Mouse (Mus musculus): ENCODE data around the gene Urb2. TPM values are rescaled to one million over a fixed set of nuclear protein-coding genes. Genes with fewer than 3 reads are reported as not detected.

The Urb2 gene
- polyA plus RNA-seq, 1 experiment from 2014 or later = 6.3 TPM

- WGBS = 73% methylated on average over 5 of the region's 5 CpGs
- no peak overlapping the region for H3K4me3 ChIP-seq (ENCODE audit: low read depth, low read length)
- no peaks in the 10 kb centered on the region for H3K27me3 ChIP-seq (ENCODE audit: control insufficient read depth, insufficient read depth, low read length)
- no peak overlapping the region for H3K9ac ChIP-seq (replicated peaks; ENCODE audit: low read depth, low read length)
- no peak overlapping the region for H3K27ac ChIP-seq (ENCODE audit: low read depth, low read length)
- H3K4me2 ChIP-seq (ENCODE audit: low read depth, low read length) = no peak overlapping the region
- no peaks in the 10 kb centered on the region for H3K9me3 ChIP-seq (ENCODE audit: control insufficient read depth, low read length)
- H3K4me1 ChIP-seq (ENCODE audit: control insufficient read depth, insufficient read depth, low read length) = no peaks in the 10 kb centered on the region
- ATAC-seq (ENCODE audit: low read depth) = no peak
- H3K36me3 ChIP-seq (ENCODE audit: control insufficient read depth, insufficient read depth, low read length) = peaks cover 58% of the 10 kb centered on the region
Observed at GRCm38 (mm10) chr8:124033400-124033799, 12.1 kb downstream of the Urb2 start.

- H3K27ac ChIP-seq (ENCODE audit: low read depth, low read length) = no peak overlapping the region
- H3K4me2 ChIP-seq (ENCODE audit: low read depth, low read length) = no peak overlapping the region
- no peak overlapping the region for H3K9ac ChIP-seq (replicated peaks; ENCODE audit: low read depth, low read length)
- H3K36me3 ChIP-seq (ENCODE audit: control insufficient read depth, insufficient read depth, low read length) = peaks cover 47% of the 10 kb centered on the region
- ATAC-seq (ENCODE audit: low read depth) = no peak
- WGBS = 94% methylated on average over 7 of the region's 7 CpGs
- no peaks in the 10 kb centered on the region for H3K4me1 ChIP-seq (ENCODE audit: control insufficient read depth, insufficient read depth, low read length)
- H3K9me3 ChIP-seq (ENCODE audit: control insufficient read depth, low read length) = no peaks in the 10 kb centered on the region
- H3K27me3 ChIP-seq (ENCODE audit: control insufficient read depth, insufficient read depth, low read length) = no peaks in the 10 kb centered on the region
- no peak overlapping the region for H3K4me3 ChIP-seq (ENCODE audit: low read depth, low read length)
Observed at GRCm38 (mm10) chr8:124038121-124038520, 16.8 kb downstream of the Urb2 start.

GRCm38 (mm10) chr8:124039351-124039750 lies 18.0 kb downstream of the Urb2 start:
- H3K36me3 ChIP-seq (ENCODE audit: control insufficient read depth, insufficient read depth, low read length) = peaks cover 48% of the 10 kb centered on the region
- WGBS = 93% methylated on average over 4 of the region's 4 CpGs

DNA sequence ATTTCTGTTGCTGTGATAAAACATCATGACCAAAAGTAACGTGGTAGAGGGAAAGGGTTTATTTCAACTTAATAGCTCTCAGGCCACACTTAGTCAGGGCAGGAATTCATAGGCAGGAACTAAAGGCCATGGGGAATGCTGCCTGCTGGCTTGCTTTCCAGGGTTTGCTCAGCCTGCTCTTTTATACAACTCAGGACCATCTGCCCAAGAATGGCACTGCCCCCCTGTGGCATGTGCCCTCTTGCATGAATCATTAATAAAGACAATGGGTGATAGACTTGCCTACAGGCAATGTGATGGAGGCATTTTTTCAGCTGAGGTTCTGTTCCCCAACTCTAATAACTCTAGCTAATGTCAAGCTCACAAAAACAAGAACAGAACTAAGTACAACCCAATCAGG lies 20.9 kb downstream of the Urb2 start:
- H3K9ac ChIP-seq (replicated peaks; ENCODE audit: low read depth, low read length) = no peak overlapping the region
- H3K4me2 ChIP-seq (ENCODE audit: low read depth, low read length) = no peak overlapping the region
- H3K9me3 ChIP-seq (ENCODE audit: control insufficient read depth, low read length) = no peaks in the 10 kb centered on the region
- no peak overlapping the region for H3K27ac ChIP-seq (ENCODE audit: low read depth, low read length)
- no peaks in the 10 kb centered on the region for H3K4me1 ChIP-seq (ENCODE audit: control insufficient read depth, insufficient read depth, low read length)
- no peak for ATAC-seq (ENCODE audit: low read depth)
- H3K36me3 ChIP-seq (ENCODE audit: control insufficient read depth, insufficient read depth, low read length) = peaks cover 48% of the 10 kb centered on the region
- WGBS = 55% methylated on average over 1 of the region's 1 CpGs
- no peaks in the 10 kb centered on the region for H3K27me3 ChIP-seq (ENCODE audit: control insufficient read depth, insufficient read depth, low read length)
- H3K4me3 ChIP-seq (ENCODE audit: low read depth, low read length) = no peak overlapping the region

More at GRCm38 (mm10) chr8:124039351-124039750, 18.0 kb downstream of the Urb2 start:
- Histone ChIP-seq H3K4me3 (ENCODE audit: low read depth, low read length) (no peak overlapping the region), H3K9me3 (ENCODE audit: control insufficient read depth, low read length) (no peaks in the 10 kb centered on the region), H3K4me1 (ENCODE audit: control insufficient read depth, insufficient read depth, low read length) (no peaks in the 10 kb centered on the region), H3K9ac (replicated peaks; ENCODE audit: low read depth, low read length) (no peak overlapping the region), H3K27me3 (ENCODE audit: control insufficient read depth, insufficient read depth, low read length) (no peaks in the 10 kb centered on the region), H3K27ac (ENCODE audit: low read depth, low read length) (no peak overlapping the region), H3K4me2 (ENCODE audit: low read depth, low read length) (no peak overlapping the region)
- ATAC-seq (ENCODE audit: low read depth) = no peak

GRCm38 (mm10) chr8:124044421-124044820 lies 23.1 kb downstream of the Urb2 start:
- H3K27ac ChIP-seq (ENCODE audit: low read depth, low read length) = no peak overlapping the region
- no peaks in the 10 kb centered on the region for H3K9me3 ChIP-seq (ENCODE audit: control insufficient read depth, low read length)
- H3K4me2 ChIP-seq (ENCODE audit: low read depth, low read length) = no peak overlapping the region
- H3K36me3 ChIP-seq (ENCODE audit: control insufficient read depth, insufficient read depth, low read length) = peaks cover 31% of the 10 kb centered on the region
- 94% methylated on average over 5 of the region's 5 CpGs for WGBS
- H3K4me1 ChIP-seq (ENCODE audit: control insufficient read depth, insufficient read depth, low read length) = no peaks in the 10 kb centered on the region
- no peaks in the 10 kb centered on the region for H3K27me3 ChIP-seq (ENCODE audit: control insufficient read depth, insufficient read depth, low read length)
- H3K9ac ChIP-seq (replicated peaks; ENCODE audit: low read depth, low read length) = no peak overlapping the region
- ATAC-seq (ENCODE audit: low read depth) = no peak
- no peak overlapping the region for H3K4me3 ChIP-seq (ENCODE audit: low read depth, low read length)

DNA sequence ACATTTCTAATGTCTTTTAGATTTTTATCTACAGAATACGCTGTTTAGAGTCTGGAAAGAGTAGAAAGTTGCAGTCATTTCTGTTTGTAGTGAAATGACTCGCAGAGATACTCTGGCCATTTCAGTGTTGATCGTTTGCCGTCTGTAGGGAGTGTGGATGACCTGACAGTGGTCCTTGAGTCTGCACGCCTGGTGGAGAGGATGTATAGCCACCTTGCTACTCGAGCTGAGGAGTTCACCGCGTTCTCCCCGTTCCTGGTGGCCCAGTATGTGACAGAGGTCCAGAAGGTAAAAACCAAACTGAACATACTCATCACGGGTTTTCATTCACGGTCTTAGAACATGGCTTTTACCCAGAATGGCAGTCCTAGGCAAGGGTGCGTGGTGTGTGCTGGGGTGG lies 23.6 kb downstream of the Urb2 start:
- Histone ChIP-seq H3K4me2 (ENCODE audit: low read depth, low read length) (no peak overlapping the region), H3K4me3 (ENCODE audit: low read depth, low read length) (no peak overlapping the region), H3K9ac (replicated peaks; ENCODE audit: low read depth, low read length) (no peak overlapping the region), H3K27ac (ENCODE audit: low read depth, low read length) (no peak overlapping the region), H3K27me3 (ENCODE audit: control insufficient read depth, insufficient read depth, low read length) (no peaks in the 10 kb centered on the region), H3K4me1 (ENCODE audit: control insufficient read depth, insufficient read depth, low read length) (no peaks in the 10 kb centered on the region), H3K36me3 (ENCODE audit: control insufficient read depth, insufficient read depth, low read length) (peaks cover 26% of the 10 kb centered on the region), H3K9me3 (ENCODE audit: control insufficient read depth, low read length) (no peaks in the 10 kb centered on the region)
- ATAC-seq (ENCODE audit: low read depth) = no peak
- 95% methylated on average over 12 of the region's 12 CpGs for WGBS

DNA sequence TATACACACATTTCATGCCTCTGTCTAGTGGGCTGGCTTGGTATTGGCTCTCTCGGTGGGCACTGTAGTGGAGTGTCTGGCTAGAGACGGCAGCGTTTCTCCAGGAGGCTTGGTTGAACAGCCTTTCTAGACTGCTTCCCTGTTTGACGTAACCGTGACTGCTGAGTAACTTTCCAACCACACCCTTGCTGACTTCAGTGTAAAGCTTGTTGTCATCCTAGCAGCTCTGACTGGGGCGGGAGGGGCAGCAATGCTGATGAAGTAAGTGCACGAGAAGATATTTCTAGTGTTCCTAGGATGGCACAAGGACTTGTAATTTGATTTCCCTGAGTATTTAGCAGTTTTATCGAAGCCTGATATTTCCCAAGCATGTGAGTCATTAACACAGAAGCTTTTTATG lies 24.5 kb downstream of the Urb2 start:
- ATAC-seq (ENCODE audit: low read depth) = no peak
- no peaks in the 10 kb centered on the region for H3K9me3 ChIP-seq (ENCODE audit: control insufficient read depth, low read length)
- no peak overlapping the region for H3K4me3 ChIP-seq (ENCODE audit: low read depth, low read length)
- WGBS = 95% methylated on average over 8 of the region's 8 CpGs
- no peaks in the 10 kb centered on the region for H3K4me1 ChIP-seq (ENCODE audit: control insufficient read depth, insufficient read depth, low read length)
- H3K27ac ChIP-seq (ENCODE audit: low read depth, low read length) = no peak overlapping the region
- no peak overlapping the region for H3K4me2 ChIP-seq (ENCODE audit: low read depth, low read length)
- no peaks in the 10 kb centered on the region for H3K27me3 ChIP-seq (ENCODE audit: control insufficient read depth, insufficient read depth, low read length)
- no peak overlapping the region for H3K9ac ChIP-seq (replicated peaks; ENCODE audit: low read depth, low read length)
- peaks cover 21% of the 10 kb centered on the region for H3K36me3 ChIP-seq (ENCODE audit: control insufficient read depth, insufficient read depth, low read length)

DNA sequence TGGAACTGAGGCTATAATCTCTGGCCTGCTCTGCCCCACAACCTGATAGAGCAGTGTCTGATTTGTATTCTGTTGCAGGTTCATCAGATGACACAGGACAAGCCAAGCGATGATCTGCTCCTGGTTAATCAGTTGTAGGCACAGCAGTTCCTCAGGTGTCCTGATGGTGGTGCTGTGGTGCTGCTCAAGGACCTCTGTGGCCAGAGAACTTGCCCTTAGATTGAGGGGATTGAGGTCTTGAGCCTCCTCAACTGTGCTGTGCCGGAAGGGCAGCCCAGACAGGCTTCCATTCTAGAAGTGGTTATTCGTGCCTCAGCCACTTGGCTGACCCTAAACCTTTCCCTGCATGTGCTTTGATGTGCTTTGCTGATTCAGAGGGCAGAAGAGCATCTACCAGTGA lies 30.8 kb downstream of the Urb2 start:
- Histone ChIP-seq H3K4me3 (ENCODE audit: low read depth, low read length) (no peak overlapping the region), H3K9me3 (ENCODE audit: control insufficient read depth, low read length) (no peaks in the 10 kb centered on the region), H3K9ac (replicated peaks; ENCODE audit: low read depth, low read length) (no peak overlapping the region), H3K27ac (ENCODE audit: low read depth, low read length) (no peak overlapping the region), H3K36me3 (ENCODE audit: control insufficient read depth, insufficient read depth, low read length) (peaks cover 5% of the 10 kb centered on the region; the same call in 1 of the 2 replicates), H3K4me2 (ENCODE audit: low read depth, low read length) (no peak overlapping the region), H3K4me1 (ENCODE audit: control insufficient read depth, insufficient read depth, low read length) (no peaks in the 10 kb centered on the region), H3K27me3 (ENCODE audit: control insufficient read depth, insufficient read depth, low read length) (no peaks in the 10 kb centered on the region)
- WGBS = 20% methylated on average over 3 of the region's 3 CpGs
- ATAC-seq (ENCODE audit: low read depth) = no peak

- no peaks in the 10 kb centered on the region for H3K4me1 ChIP-seq (ENCODE audit: control insufficient read depth, insufficient read depth, low read length)
- no peak overlapping the region for H3K4me2 ChIP-seq (ENCODE audit: low read depth, low read length)
- no peaks in the 10 kb centered on the region for H3K27me3 ChIP-seq (ENCODE audit: control insufficient read depth, insufficient read depth, low read length)
- ATAC-seq (ENCODE audit: low read depth) = no peak
- 61% methylated on average over 4 of the region's 4 CpGs for WGBS
- no peak overlapping the region for H3K4me3 ChIP-seq (ENCODE audit: low read depth, low read length)
- peaks cover 2% of the 10 kb centered on the region; the same call in 1 of the 2 replicates for H3K36me3 ChIP-seq (ENCODE audit: control insufficient read depth, insufficient read depth, low read length)
- no peak overlapping the region for H3K9ac ChIP-seq (replicated peaks; ENCODE audit: low read depth, low read length)
- H3K27ac ChIP-seq (ENCODE audit: low read depth, low read length) = no peak overlapping the region
- H3K9me3 ChIP-seq (ENCODE audit: control insufficient read depth, low read length) = no peaks in the 10 kb centered on the region
Observed at GRCm38 (mm10) chr8:124052568-124052967, 31.3 kb downstream of the Urb2 start.
